Mouse (Mus musculus): ENCODE measurements around the gene Cdipt. TPM values are rescaled to one million over a fixed set of nuclear protein-coding genes. Genes with fewer than 3 reads are reported as not detected.

Gene Cdipt
- 167 TPM in 2 replicates for polyA plus RNA-seq (2015; fragmentation: Nextera tagmentation; extraction: Ambion mirVana)

GRCm38 (mm10) chr7:126975893-126975949, at the start of gene Cdipt:
TSS of gene Cdipt (plus strand) at chr7:126975914.
- H3K27me3 ChIP-seq (replicated peaks; ENCODE audit: control insufficient read depth, insufficient read depth, low read length) = no peaks in the 10 kb centered on the region
- no peak for ATAC-seq
- peaks cover 10% of the 10 kb centered on the region; the same call in 1 of the 2 replicates for H3K4me1 ChIP-seq (ENCODE audit: control insufficient read depth, insufficient read depth, low read length)
- WGBS = 0% methylated on average over 1 of the region's 1 CpGs
- peak within 1 kb of the TSS; percentile 98 for H3K27ac ChIP-seq (ENCODE audit: low read length)
- H3K4me3 ChIP-seq (ENCODE audit: low read length) = peak within 1 kb of the TSS; percentile 100
- H3K36me3 ChIP-seq (ENCODE audit: control insufficient read depth, insufficient read depth, low read length) = peaks cover 21% of the 10 kb centered on the region
- peak within 1 kb of the TSS; percentile 69 for H3K4me2 ChIP-seq (ENCODE audit: low read depth, low read length)
- H3K9me3 ChIP-seq (ENCODE audit: control insufficient read depth, low read length) = no peaks in the 10 kb centered on the region
- H3K9ac ChIP-seq (ENCODE audit: low read depth, low read length) = peak within 1 kb of the TSS; percentile 99

- Histone ChIP-seq H3K4me1 (ENCODE audit: control insufficient read depth, insufficient read depth, low read length) (peaks cover 13% of the 10 kb centered on the region; the same call in 1 of the 2 replicates), H3K4me2 (ENCODE audit: low read depth, low read length) (no peak overlapping the region), H3K9ac (ENCODE audit: low read depth, low read length) (no peak overlapping the region), H3K9me3 (ENCODE audit: control insufficient read depth, low read length) (no peaks in the 10 kb centered on the region), H3K27me3 (replicated peaks; ENCODE audit: control insufficient read depth, insufficient read depth, low read length) (no peaks in the 10 kb centered on the region), H3K27ac (ENCODE audit: low read length) (no peak overlapping the region), H3K4me3 (ENCODE audit: low read length) (no peak overlapping the region), H3K36me3 (ENCODE audit: control insufficient read depth, insufficient read depth, low read length) (no peaks in the 10 kb centered on the region)
- no peak for ATAC-seq
- 19% methylated on average over 3 of the region's 3 CpGs for WGBS
These were observed 49.4 kb upstream of the Cdipt start for GRCm38 (mm10) chr7:126926299-126926698.

GRCm38 (mm10) chr7:126928384-126929037, 47.2 kb upstream of the Cdipt start, which contains the start of gene Kctd13:
TSS of gene Kctd13 (plus strand) at chr7:126928879.
- 0 out of 2 replicates have a peak, but pooled peaks cover 5% of the 10 kb centered on the region for H3K36me3 ChIP-seq (ENCODE audit: control insufficient read depth, insufficient read depth, low read length)
- H3K4me1 ChIP-seq (ENCODE audit: control insufficient read depth, insufficient read depth, low read length) = peaks cover 6% of the 10 kb centered on the region; the same call in 1 of the 2 replicates
- H3K4me3 ChIP-seq (ENCODE audit: low read length) = peak within 1 kb of the TSS; percentile 92
- H3K4me2 ChIP-seq (ENCODE audit: low read depth, low read length) = peak within 1 kb of the TSS; percentile 87
- H3K9ac ChIP-seq (ENCODE audit: low read depth, low read length) = peak within 1 kb of the TSS; percentile 85
- H3K9me3 ChIP-seq (ENCODE audit: control insufficient read depth, low read length) = no peaks in the 10 kb centered on the region
- no peaks in the 10 kb centered on the region for H3K27me3 ChIP-seq (replicated peaks; ENCODE audit: control insufficient read depth, insufficient read depth, low read length)
- peak within 1 kb of the TSS; percentile 54 for H3K27ac ChIP-seq (ENCODE audit: low read length)
- peak; percentile 99 for ATAC-seq
- WGBS = 3% methylated on average over 51 of the region's 56 CpGs

- Histone ChIP-seq H3K4me3 (ENCODE audit: low read length) (peak overlapping the region; percentile 92), H3K4me1 (ENCODE audit: control insufficient read depth, insufficient read depth, low read length) (peaks cover 6% of the 10 kb centered on the region; the same call in 1 of the 2 replicates), H3K9me3 (ENCODE audit: control insufficient read depth, low read length) (no peaks in the 10 kb centered on the region), H3K9ac (ENCODE audit: low read depth, low read length) (peak overlapping the region; percentile 85), H3K36me3 (ENCODE audit: control insufficient read depth, insufficient read depth, low read length) (0 out of 2 replicates have a peak, but pooled peaks cover 8% of the 10 kb centered on the region), H3K4me2 (ENCODE audit: low read depth, low read length) (peak overlapping the region; percentile 87), H3K27ac (ENCODE audit: low read length) (peak overlapping the region; percentile 37), H3K27me3 (replicated peaks; ENCODE audit: control insufficient read depth, insufficient read depth, low read length) (no peaks in the 10 kb centered on the region)
- WGBS = under 1% methylated on average over 27 of the region's 27 CpGs
- peak; percentile 76 for ATAC-seq
These were observed 46.7 kb upstream of the Cdipt start for GRCm38 (mm10) chr7:126929046-126929445.

GRCm38 (mm10) chr7:126932652-126933051, 43.1 kb upstream of the Cdipt start:
- peaks cover 6% of the 10 kb centered on the region; the same call in 1 of the 2 replicates for H3K4me1 ChIP-seq (ENCODE audit: control insufficient read depth, insufficient read depth, low read length)
- 81% methylated on average over 2 of the region's 2 CpGs for WGBS
- 0 out of 2 replicates have a peak, but pooled peaks cover 8% of the 10 kb centered on the region for H3K36me3 ChIP-seq (ENCODE audit: control insufficient read depth, insufficient read depth, low read length)
- no peak overlapping the region for H3K9ac ChIP-seq (ENCODE audit: low read depth, low read length)
- H3K4me2 ChIP-seq (ENCODE audit: low read depth, low read length) = no peak overlapping the region
- no peak overlapping the region for H3K4me3 ChIP-seq (ENCODE audit: low read length)
- no peak overlapping the region for H3K27ac ChIP-seq (ENCODE audit: low read length)
- H3K27me3 ChIP-seq (replicated peaks; ENCODE audit: control insufficient read depth, insufficient read depth, low read length) = no peaks in the 10 kb centered on the region
- no peak for ATAC-seq
- no peaks in the 10 kb centered on the region for H3K9me3 ChIP-seq (ENCODE audit: control insufficient read depth, low read length)

- H3K9me3 ChIP-seq (ENCODE audit: control insufficient read depth, low read length) = no peaks in the 10 kb centered on the region
- 43% methylated on average over 6 of the region's 6 CpGs for WGBS
- no peak overlapping the region for H3K27ac ChIP-seq (ENCODE audit: low read length)
- no peaks in the 10 kb centered on the region for H3K27me3 ChIP-seq (replicated peaks; ENCODE audit: control insufficient read depth, insufficient read depth, low read length)
- H3K4me3 ChIP-seq (ENCODE audit: low read length) = no peak overlapping the region
- H3K9ac ChIP-seq (ENCODE audit: low read depth, low read length) = no peak overlapping the region
- no peak overlapping the region for H3K4me2 ChIP-seq (ENCODE audit: low read depth, low read length)
- no peaks in the 10 kb centered on the region for H3K36me3 ChIP-seq (ENCODE audit: control insufficient read depth, insufficient read depth, low read length)
- no peak for ATAC-seq
- no peaks in the 10 kb centered on the region for H3K4me1 ChIP-seq (ENCODE audit: control insufficient read depth, insufficient read depth, low read length)
These were observed 34.5 kb upstream of the Cdipt start for GRCm38 (mm10) chr7:126941171-126941570.

- Histone ChIP-seq H3K4me2 (ENCODE audit: low read depth, low read length) (no peak overlapping the region), H3K4me1 (ENCODE audit: control insufficient read depth, insufficient read depth, low read length) (no peaks in the 10 kb centered on the region), H3K9me3 (ENCODE audit: control insufficient read depth, low read length) (no peaks in the 10 kb centered on the region), H3K27ac (ENCODE audit: low read length) (no peak overlapping the region), H3K27me3 (replicated peaks; ENCODE audit: control insufficient read depth, insufficient read depth, low read length) (no peaks in the 10 kb centered on the region), H3K36me3 (ENCODE audit: control insufficient read depth, insufficient read depth, low read length) (no peaks in the 10 kb centered on the region), H3K4me3 (ENCODE audit: low read length) (no peak overlapping the region), H3K9ac (ENCODE audit: low read depth, low read length) (no peak overlapping the region)
- 81% methylated on average over 5 of the region's 5 CpGs for WGBS
- no peak for ATAC-seq
These were observed 33.9 kb upstream of the Cdipt start for GRCm38 (mm10) chr7:126941801-126942200.

GRCm38 (mm10) chr7:126946530-126946929, 29.2 kb upstream of the Cdipt start:
- Histone ChIP-seq H3K27ac (ENCODE audit: low read length) (no peak overlapping the region), H3K4me1 (ENCODE audit: control insufficient read depth, insufficient read depth, low read length) (peaks cover 11% of the 10 kb centered on the region), H3K27me3 (replicated peaks; ENCODE audit: control insufficient read depth, insufficient read depth, low read length) (peaks cover 10% of the 10 kb centered on the region), H3K9me3 (ENCODE audit: control insufficient read depth, low read length) (no peaks in the 10 kb centered on the region), H3K4me2 (ENCODE audit: low read depth, low read length) (no peak overlapping the region), H3K4me3 (ENCODE audit: low read length) (no peak overlapping the region), H3K9ac (ENCODE audit: low read depth, low read length) (no peak overlapping the region), H3K36me3 (ENCODE audit: control insufficient read depth, insufficient read depth, low read length) (no peaks in the 10 kb centered on the region)
- ATAC-seq = no peak
- 51% methylated on average over 3 of the region's 3 CpGs for WGBS

GRCm38 (mm10) chr7:126948626-126949025, 27.1 kb upstream of the Cdipt start:
- no peak overlapping the region for H3K4me3 ChIP-seq (ENCODE audit: low read length)
- H3K27ac ChIP-seq (ENCODE audit: low read length) = no peak overlapping the region
- H3K4me1 ChIP-seq (ENCODE audit: control insufficient read depth, insufficient read depth, low read length) = peaks cover 11% of the 10 kb centered on the region
- peaks cover 13% of the 10 kb centered on the region for H3K27me3 ChIP-seq (replicated peaks; ENCODE audit: control insufficient read depth, insufficient read depth, low read length)
- H3K9me3 ChIP-seq (ENCODE audit: control insufficient read depth, low read length) = no peaks in the 10 kb centered on the region
- WGBS = 83% methylated on average over 10 of the region's 10 CpGs
- no peak overlapping the region for H3K4me2 ChIP-seq (ENCODE audit: low read depth, low read length)
- H3K36me3 ChIP-seq (ENCODE audit: control insufficient read depth, insufficient read depth, low read length) = no peaks in the 10 kb centered on the region
- ATAC-seq = no peak
- no peak overlapping the region for H3K9ac ChIP-seq (ENCODE audit: low read depth, low read length)

- Histone ChIP-seq H3K4me1 (ENCODE audit: control insufficient read depth, insufficient read depth, low read length) (peaks cover 11% of the 10 kb centered on the region), H3K9ac (ENCODE audit: low read depth, low read length) (peak within 1 kb of the TSS; percentile 27; the same call in 1 of the 2 replicates), H3K27me3 (replicated peaks; ENCODE audit: control insufficient read depth, insufficient read depth, low read length) (peaks cover 13% of the 10 kb centered on the region), H3K4me2 (ENCODE audit: low read depth, low read length) (peak within 1 kb of the TSS; percentile 100), H3K9me3 (ENCODE audit: control insufficient read depth, low read length) (no peaks in the 10 kb centered on the region), H3K36me3 (ENCODE audit: control insufficient read depth, insufficient read depth, low read length) (no peaks in the 10 kb centered on the region), H3K27ac (ENCODE audit: low read length) (no peak within 1 kb of the TSS), H3K4me3 (ENCODE audit: low read length) (peak within 1 kb of the TSS; percentile 58)
- ATAC-seq = peak; percentile 66
- 2% methylated on average over 21 of the region's 21 CpGs for WGBS
These were observed 26.3 kb upstream of the Cdipt start, which contains the start of gene Asphd1 for GRCm38 (mm10) chr7:126949403-126949792. TSS of gene Asphd1 (minus strand) at chr7:126949582.
